Mouse (Mus musculus) colon, adult 2 months (tissue): ENCODE measurements around the gene 1700034J05Rik. TPM values are rescaled to one million over a fixed set of nuclear protein-coding genes. Genes with fewer than 3 reads are reported as not detected.

Source experiments
- polyA plus RNA-seq: library from polyadenylated mRNA; depleted of rRNA; stranded (reverse); fragments of >200 nt; gene quantifications from 2 replicates; pipeline ENCODE4 v1.2.3, GENCODE M21; 2012; rRNA removed

The 1700034J05Rik gene
- not detected in 2 replicates for polyA plus RNA-seq

GRCm38 (mm10) chr6:146954258-146954657 lies at the start of gene 1700034J05Rik:
Gene 1700034J05Rik, minus strand, starts transcription at chr6:146954422.

Other genes starting within 250 kb of the 1700034J05Rik start
- gene Stk38l, start 229.4 kb downstream of the 1700034J05Rik start, polyA plus RNA-seq, result 6.9 TPM in 2 replicates
- gene Arntl2, start 158.4 kb downstream of the 1700034J05Rik start, polyA plus RNA-seq, result 1.6 and 9.6 TPM in 2 replicates
- not detected in 2 replicates for gene Smco2, start 104.3 kb downstream of the 1700034J05Rik start, polyA plus RNA-seq
- 7.5 and 8.6 TPM in 2 replicates for gene Ppfibp1, start 65.9 kb downstream of the 1700034J05Rik start, polyA plus RNA-seq
- 33.5 and 38.3 TPM in 2 replicates for gene Rep15, start 78.2 kb upstream of the 1700034J05Rik start, polyA plus RNA-seq
- 11.2 TPM in 2 replicates for gene Mrps35, start 88.3 kb upstream of the 1700034J05Rik start, polyA plus RNA-seq
- 0.99 and 1.1 TPM in 2 replicates for gene Mansc4, start 132.6 kb upstream of the 1700034J05Rik start, polyA plus RNA-seq
- 7.8 and 11.8 TPM in 2 replicates for gene Klhl42, start 137.0 kb upstream of the 1700034J05Rik start, polyA plus RNA-seq